Mouse (Mus musculus) NIH3T3 (cell line): ENCODE results near the gene Ly6g5b.

Source experiments
- DNase-seq: peaks from one replicate; pipeline ENCODE4 v3.0.0-alpha.2; 2012; ENCODE audit warnings: low read depth

Gene Ly6g5b

DNA sequence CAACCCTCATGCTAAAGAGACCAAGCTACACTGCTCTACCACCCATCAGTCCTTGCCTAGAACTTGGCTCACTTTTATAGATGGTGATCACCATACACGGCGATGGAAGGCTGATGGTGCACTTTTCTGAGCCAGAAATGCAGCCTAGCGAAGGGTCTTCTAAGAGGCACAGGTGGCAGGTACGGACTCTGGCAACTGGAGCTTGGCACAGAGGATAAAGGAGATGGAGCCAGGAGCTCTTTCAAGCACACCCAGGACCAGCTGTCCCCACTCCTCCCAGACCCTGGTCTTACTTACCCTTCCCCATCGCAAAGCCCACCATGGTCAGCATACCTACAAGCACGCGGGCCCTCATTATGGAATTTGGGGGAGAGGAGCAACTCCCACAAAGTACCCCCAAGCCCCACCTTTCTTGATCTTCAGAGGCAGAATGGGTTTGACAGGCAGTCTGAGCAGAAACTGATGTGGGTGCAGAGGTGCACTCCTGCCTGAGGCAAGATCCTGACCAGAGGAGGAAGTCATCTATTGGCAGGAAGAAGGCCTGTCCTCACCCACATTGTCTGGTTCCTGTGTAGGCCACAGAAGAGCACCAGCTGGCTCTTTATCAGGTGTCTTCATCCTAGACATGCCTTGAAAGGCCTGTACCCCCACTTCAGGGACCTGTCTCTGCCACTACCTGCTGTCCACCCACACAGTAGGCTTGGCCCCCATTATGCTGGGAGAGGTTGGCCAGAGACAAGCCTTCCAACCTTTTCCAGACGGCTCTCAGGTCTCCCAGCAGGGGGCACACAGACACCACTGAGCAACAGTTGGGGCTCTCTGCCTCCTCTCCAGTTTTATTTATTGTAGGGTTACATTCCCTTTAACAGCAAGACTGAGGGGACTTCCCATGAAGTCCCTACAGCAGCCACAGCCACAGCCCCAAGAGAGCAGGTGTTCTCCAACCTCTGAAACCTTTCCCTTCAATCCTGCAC, at the start of gene Ly6g5b:
Gene Ly6g5b, minus strand, starts transcription at position 383 of the 974 bp plus-strand sequence.
- DNase-seq = peak; percentile 71

DNA sequence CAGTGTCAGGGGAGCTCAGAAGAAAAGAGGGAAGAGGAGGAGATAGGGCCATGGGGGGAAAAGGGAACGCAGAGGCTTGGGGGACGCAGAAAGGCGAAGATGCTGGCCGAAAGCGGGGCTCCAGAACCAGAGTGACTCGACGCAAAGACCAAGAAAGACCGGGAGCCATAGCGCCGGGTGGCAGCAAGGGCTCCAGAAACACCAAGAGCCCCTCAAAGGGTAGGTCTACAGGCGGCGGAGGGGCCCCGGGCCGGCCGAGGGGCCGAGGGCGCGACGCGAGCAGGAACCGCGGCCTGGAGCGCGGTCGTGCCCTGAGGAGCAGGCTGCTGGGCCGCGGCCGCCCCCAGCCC, 49.0 kb upstream of the Ly6g5b start:
- no peak for DNase-seq

DNA sequence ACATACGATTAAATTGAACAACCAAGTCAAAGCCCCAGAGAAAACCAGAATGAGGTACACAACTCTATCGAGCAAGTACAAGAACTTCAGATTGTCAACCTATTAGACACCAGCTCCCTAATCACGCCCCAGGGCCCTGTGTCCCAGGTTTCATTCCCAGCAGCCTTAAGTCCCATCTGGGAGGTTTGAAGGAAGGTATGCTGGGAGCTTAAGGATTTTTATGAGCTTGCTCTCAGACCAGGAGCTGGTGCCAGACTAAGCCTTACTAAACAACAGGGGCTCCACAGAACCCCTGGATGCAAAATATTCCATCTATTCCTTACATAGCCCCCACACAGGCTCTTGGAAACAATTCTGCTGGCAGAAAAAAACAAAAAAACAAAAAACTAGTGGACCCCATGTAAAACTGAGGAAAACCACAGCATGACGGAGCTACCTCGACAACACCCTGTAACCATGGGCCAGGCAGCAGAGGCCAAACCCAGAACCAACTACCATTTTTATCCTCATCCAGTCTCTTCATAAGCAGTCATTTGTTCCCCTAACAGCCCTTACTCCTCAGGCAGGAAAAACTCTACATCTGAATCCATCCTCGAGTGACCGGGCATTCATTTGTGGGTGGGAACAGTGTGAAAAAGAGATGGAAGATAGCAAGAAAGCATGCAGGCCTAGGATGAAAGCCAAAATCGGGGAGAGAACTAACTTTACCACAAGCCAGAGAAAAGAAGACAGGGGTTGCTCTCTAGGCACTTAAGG, 48.3 kb upstream of the Ly6g5b start:
- DNase-seq = peak; percentile 34

DNA sequence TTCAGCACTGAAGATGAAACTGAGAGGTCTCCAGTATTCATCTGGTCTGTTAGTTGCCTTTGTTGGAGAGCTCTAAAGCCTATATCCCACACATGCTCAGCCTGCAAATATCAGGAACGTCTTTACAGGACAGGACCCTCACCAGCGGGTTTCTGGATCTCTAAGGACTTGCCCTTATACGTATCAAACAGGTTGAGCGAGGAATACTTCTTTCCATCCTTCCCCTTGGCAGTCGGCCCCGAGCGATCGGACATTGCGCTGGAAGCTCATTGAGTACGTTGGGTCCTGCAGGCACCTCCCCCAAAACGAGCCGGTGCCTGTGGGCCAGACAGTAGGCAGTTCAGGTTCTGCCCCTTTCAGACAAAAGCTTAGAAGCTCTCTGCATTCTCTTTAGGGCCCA, 47.5 kb upstream of the Ly6g5b start:
- peak; percentile 62 for DNase-seq

DNA sequence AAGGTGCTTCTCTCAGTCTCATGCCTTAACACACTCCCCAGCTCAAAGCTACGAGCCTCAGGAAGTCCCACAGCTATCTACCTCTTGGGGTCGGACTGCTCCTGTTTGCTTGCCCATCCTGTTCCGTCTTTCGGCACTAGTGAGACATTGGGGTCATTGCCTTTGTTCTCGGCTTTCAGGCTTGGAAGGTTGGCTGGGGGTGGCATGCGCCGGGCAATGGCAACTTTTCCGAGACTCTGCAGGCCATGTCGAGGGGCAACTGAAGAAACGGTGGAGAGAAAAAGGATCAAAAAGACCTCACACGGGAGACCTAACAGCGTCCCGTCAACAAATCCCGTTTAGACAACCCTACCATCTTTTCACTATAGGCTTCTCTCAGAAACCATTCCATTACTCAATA, 46.9 kb upstream of the Ly6g5b start:
- DNase-seq = no peak

DNA sequence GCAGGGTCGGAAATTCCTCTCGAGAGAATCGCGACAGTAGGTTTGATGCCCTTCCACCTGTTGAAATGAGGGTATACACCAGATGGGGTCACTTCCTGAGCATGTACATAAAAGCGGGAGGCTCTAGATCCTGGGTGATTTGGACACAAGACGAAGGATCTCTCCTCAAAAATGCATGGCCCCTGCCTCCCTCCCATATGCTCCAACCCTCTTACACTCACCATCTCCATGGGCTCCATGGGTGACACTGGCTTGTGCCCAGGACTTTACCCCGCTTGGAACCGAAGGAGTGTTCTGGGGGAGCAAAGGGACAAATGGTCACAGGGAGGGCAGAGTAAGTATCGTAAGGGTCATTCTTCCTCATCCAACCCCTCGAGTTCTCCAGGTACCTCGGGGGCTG, 46.2 kb upstream of the Ly6g5b start:
- DNase-seq = no peak

DNA sequence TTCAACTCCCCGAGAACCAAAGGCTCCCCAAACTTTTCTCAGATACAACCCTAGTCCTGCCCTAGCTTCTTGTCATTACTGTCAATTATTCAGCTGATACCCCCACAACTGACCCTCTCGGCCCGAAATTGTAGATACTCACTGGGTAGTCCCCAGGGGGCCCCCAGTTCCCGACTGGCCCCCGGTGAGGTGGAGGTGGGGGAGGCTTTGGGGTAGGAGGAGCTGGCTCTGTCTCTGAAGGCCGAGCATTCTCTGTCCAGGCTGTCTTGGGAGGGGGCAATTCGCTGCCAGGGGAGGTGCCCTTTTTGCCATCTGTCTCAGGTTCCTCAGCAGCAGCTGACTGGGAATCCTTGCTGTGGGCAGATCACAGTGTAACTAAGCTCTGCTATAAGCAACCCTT, 44.4 kb upstream of the Ly6g5b start:
- DNase-seq = no peak

DNA sequence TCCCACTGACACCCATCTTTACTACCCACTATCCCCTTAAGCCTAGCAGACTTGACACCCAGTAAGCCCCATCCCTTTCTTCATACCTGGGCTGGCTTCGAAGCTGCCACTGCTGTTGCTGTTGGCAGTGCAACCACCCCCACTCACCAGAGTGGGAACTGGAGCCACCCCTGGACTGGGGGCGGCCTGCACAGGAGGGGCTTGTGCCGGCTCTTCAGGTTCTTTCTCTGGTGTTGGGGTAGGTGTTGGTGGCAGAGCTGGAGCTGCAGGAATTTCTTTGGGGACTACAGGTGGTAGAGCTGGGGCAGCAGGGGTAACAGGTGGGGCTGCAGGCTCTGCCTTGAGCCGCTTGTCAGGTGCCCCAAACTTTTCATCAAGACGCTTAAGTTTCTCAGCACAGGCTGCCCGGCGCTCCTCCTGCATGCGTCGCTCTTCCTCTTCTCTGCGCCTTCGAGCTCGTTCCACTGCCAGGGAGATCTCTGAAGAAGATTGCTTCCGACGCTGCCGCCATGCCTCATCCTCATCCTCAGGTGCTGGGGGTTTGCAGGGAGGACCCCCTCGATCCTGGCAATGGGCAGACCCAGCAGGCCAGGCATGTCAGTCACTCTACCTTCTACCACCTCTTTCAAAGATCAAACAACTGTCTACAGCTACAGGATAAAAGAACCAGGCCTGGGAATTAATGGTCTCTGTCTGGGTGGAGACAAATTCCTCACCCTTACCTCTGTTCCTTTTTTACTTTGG, 43.8 kb upstream of the Ly6g5b start:
- no peak for DNase-seq

DNA sequence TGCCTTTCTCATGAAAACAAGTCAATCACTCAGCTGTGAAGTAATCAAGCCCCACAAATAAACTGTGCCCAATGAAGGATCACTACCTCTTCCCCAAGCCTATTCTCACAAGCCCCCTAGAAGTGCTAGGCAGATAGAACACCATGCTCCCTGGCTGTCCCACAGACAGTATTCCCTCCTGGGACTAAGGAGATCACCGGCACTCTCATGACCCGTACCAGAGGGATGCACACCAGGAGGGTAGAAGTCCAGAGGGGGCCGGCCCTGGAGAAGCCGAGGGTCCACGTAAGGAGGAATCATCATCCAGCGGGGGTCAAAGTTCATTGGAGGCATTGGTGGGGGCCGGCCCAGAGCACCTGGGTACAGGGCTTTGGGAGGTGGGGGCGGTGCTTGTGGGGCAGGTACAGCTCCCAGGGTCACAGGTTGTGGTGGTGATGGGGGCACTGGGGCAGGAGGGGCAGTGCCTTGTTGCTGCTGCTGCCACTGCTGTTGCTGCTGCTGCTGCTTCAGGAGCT, 42.5 kb upstream of the Ly6g5b start:
- no peak for DNase-seq

DNA sequence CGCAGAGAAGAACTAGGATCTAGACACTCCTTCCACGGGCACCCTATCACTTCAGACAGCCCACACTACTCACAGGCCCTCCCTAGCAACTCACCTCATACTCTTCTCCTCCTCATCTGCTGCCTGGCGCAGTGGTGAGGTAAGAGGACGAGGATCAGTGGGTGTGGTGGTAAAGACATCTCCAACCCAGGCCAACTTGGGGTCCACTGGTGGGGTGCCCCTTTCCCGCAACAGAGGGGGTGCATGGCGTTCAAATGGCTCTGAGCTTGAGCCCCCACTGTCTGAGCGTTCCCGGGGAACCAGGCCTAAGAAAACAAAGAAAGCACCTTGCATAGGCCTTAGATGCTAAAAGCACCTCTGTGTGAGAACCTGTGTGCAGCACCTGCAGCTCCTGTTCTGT, 42.0 kb upstream of the Ly6g5b start:
- no peak for DNase-seq

DNA sequence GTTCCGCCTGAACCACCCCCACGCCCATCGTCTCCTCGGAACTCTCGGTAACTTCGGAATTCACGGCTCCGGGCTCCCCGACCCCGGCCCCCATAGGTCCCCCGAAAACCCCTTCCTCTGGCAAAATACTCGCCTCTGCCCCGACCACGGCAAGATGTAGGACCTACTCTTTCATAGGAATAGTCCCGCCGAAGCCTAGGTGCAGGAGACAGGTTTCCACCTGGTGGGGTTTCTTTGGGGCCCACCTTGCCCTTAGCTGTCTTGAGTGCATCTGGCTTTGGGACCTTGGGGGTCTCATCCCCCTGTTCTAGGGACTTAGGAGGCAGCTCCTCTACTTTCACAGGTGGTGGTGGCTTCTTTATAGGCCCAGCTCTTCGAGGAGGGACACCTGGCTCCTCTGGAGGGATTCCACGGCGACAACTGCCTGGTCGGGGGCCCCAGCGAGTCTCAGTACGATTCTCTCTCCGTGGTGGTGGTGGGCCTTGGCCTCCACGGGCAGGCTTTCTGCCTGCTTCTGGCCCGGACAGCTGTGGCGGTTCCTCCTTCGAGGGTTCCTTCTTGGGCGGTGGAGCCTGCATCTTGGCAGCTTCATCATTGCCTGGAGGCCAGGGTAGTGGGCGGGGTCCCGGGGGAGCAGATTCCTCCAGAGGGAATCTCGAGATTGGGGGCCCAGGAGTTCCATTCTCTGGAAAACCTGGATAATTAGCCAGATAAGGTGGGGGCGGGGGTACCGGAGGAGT, 41.4 kb upstream of the Ly6g5b start:
- no peak for DNase-seq

DNA sequence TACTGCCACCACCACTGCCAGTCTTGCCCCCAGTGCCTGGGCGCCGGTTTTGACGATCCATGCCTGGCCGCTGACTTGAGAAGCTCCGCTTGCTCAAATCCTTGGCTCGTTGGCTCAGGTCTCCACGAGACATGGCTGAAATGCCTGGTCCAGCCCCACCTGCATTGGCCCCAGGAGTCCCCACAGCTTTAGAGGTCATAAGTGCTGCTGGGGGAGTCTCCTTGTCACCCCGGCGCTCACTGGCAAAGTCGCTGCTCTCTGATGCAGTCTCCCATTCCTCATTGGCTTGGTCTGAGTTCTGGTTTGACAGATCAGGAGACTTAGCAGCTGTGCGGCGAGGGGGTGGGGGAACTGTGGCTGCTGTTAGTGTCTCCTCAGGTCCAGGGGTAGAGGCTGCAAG, 40.2 kb upstream of the Ly6g5b start:
- DNase-seq = no peak

DNA sequence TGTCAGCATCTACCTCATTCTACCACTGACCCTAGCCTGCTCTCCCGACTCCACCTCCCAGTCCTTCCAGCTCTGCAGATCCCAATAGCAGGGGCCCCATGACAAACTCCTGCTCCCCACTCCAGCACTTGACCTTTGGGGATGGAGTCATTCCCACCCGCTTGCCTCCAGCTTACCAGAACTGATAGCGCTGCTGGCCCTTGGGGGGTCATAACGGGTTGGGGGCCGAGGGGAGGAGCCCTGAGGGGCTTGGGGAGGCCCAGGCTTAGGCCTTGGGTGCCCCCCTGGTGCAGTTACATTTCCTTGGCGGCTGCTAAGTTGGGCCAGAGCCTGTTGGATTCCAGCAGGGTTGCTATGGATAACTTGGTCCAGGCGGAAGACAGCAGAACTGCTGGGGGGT, 39.4 kb upstream of the Ly6g5b start:
- DNase-seq = no peak

DNA sequence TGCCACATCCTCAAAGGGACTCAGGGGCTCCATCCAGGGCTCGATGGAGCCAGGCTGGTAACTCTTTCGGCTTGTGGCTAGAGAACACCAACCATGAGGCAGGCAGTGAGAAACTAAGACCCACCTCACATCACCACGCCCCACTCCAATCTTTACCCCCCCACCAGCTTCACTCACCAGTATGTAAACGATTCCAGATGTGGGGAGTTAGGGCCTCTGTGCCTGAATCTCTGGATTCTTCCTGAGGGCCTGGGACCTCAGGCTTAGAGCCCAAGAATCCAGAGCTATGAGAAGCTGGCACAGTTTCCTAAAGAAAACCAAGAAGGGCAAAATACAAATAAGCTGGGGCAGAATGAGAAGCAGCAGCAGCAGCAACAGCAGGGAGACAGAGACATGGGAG, 38.7 kb upstream of the Ly6g5b start:
- peak; percentile 81 for DNase-seq

DNA sequence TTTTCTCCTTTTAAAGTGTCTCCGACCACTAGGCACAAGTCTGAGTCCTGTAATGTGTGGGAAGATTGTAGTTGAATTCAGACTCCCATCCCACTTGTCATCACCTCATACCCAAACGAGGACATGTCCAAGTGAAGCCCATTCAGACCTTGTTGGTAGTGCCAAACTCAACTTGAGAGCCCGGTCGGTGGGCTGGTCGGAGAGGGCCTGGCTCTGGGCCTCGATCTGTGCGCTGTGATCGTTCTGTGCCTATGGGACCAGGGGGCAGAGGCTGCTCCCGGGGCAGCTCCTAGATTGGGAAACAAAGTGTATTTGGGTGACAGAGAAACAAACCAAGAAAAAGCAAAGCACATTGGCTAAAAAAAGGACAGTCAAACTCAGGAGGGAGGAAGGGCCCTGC, 37.8 kb upstream of the Ly6g5b start:
- no peak for DNase-seq

DNA sequence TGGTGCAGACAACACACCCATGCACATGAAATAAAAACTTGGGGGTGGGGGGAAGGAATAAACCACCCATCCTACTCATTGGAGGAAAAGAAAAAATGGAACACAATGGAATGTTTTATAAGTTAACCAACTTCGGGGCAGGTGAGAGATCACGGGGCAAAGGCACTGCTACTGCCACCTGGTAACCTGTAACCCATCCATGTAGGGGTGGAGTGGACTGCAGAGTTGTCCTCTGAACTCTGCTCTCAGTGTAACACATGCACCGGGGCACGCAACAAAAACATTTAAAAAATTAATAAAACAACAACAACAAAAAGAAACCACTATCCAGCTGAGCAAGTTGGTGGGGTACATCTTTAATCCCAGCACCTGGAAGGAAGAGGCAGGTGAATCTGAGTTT, 36.9 kb upstream of the Ly6g5b start:
- no peak for DNase-seq

DNA sequence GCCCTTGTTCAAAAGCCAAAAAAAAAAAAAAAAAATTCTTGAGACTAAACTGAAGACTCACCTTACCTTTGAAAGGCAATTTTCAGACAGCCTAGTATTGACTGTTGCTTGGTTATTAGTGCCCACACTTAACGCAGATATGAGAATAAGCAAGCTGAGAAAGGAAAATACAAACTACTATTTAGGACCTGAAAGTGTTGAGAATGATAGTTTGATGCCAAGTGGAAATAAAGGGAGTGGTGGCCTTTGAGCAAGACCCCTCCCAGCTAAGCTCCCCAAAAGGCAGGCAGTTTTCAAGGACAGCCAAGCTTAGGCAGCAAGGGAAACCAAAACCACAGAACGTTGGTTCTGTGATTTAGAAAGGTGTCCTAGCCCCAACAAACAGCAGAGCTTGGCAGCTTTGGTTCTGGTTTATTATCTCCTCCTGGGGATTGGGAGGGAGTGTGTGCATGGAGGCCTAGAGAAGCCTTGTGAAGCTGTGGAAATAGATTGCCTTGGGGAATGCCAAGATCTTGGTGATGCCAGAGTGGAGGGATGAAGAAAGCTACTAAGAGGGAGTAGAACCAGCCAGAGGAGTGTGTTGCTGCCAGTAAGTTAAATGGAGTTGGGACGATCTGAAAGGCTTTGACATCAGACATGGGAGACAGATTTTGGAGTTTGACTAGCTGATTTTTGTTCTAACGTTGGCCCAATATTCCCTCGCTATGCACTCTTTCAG, 32.9 kb upstream of the Ly6g5b start:
- peak; percentile 56 for DNase-seq

DNA sequence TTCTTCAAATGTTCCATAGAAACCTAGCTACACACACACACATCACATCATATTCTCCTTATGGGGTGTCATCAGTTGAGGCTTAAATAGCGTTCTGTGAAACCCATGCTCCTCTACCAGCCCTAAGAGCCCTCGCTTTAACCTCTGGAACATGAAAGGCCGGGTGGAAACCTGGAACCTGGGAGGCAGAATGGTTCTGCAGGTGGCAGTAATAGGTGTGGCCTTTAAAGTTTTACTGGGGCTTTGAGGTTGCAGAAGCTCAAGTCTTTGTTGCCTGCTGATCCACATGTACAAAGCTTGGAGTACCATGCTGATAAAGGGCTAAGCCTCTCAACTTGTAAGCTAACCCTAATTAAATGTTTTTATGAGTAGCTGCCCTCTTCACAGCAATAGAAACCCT, 32.1 kb upstream of the Ly6g5b start:
- peak; percentile 24 for DNase-seq

DNA sequence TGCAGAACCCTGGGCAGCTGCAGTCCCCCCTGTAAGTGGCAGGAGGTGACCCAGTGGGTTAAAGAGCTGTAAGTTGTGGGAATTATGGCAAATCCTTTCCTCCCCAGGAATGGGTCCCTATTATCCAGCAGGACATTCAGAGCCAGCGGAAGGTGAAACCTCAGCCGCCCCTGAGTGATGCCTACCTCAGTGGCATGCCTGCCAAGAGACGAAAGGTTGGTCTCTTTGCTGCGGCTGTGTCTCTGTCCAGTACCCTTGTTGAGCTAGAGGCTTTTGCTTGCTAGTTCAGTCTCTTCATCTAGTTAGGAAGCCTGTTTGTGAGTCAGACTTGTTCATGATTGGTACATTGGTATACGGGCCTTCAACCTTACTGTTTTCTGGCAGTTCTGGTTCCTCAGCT, 30.9 kb upstream of the Ly6g5b start:
- DNase-seq = no peak

DNA sequence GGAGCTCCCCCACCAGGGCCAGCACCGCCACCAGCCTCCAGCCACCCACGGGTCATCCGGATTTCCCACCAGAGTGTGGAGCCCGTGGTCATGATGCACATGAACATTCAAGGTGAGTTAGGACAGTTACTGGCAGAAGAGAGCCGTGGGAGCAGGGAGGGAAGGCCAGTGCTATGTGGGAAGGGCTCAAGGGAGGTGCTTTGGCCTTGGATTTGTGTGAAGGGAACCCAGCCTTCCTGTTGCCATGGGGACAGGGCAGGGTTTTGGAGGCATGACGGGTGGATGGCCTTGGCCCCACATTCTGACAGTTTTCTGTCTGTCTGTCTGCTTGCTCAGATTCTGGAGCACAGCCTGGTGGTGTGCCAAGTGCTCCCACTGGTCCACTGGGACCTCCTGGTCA, 26.7 kb upstream of the Ly6g5b start:
- DNase-seq = no peak

DNA sequence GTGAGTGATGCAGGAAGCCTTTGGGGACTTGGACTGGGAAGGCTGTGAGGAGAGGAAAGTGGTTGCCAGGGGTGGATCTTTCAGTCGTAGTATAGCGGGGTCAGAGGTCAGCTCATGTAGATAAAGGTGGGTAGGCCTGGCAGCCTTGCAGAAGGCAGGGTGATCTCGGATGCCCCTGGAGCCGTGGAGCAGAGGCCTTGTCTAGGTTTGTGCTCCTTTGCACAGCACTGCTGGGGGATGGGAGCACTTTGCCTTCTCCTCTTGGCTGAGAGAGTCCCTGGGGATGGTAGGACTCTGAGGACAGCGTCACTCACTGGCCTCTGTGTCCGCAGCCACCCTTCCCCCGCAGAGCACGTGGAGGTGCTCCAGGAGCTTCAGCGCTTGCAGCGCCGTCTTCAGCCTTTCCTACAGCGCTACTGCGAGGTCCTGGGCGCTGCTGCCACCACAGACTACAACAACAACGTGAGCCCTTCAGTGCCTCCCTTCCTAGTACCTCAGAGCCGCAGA, 25.3 kb upstream of the Ly6g5b start:
- no peak for DNase-seq
